Mouse (Mus musculus) neural tube, embryonic 14.5 days (tissue): ENCODE data around the gene Ltf. TPM values are rescaled to one million over a fixed set of nuclear protein-coding genes. Genes with fewer than 3 reads are reported as not detected.

Source experiments
- ATAC-seq: fragments of 200-750 bp; cut with Nextera tagmentation; 2 replicates; pipeline ENCODE4 v1.8.0; 2017; ENCODE audit warnings: low read depth, mild to moderate bottlenecking, moderate TSS enrichment, moderate library complexity
- H3K27ac ChIP-seq: fragments of 300-500 bp; sonication (generic); 2 replicates; pipeline ENCODE4 v1.5.1; 2014; ENCODE audit warnings: low read depth, mild to moderate bottlenecking, control low read depth, low read length, moderate library complexity, mixed read lengths
- H3K27me3 ChIP-seq: fragments of 300-500 bp; sonication (generic); 2 replicates; pipeline ENCODE4 v1.6.1; 2014; ENCODE audit warnings: low read length; ENCODE audit not compliant: control insufficient read depth, insufficient read depth
- H3K36me3 ChIP-seq: fragments of 300-500 bp; sonication (generic); 2 replicates; pipeline ENCODE4 v1.6.1; 2014; ENCODE audit warnings: low read length, mixed read lengths; ENCODE audit not compliant: control insufficient read depth, insufficient read depth
- H3K4me1 ChIP-seq: fragments of 300-500 bp; sonication (generic); 2 replicates; pipeline ENCODE4 v1.6.1; 2014; ENCODE audit warnings: low read length; ENCODE audit not compliant: control insufficient read depth, insufficient read depth
- H3K4me2 ChIP-seq: fragments of 300-500 bp; sonication (generic); 2 replicates; pipeline ENCODE4 v1.6.1; 2014; ENCODE audit warnings: mild to moderate bottlenecking, low read depth, low read length, control low read depth
- H3K4me3 ChIP-seq: fragments of 300-500 bp; sonication (generic); 2 replicates; pipeline ENCODE4 v1.5.1; 2014; ENCODE audit warnings: low read depth, low read length, control low read depth, mixed read lengths
- H3K9ac ChIP-seq: fragments of 300-500 bp; sonication (generic); replicated peaks from 2 replicates; pipeline ENCODE4 v1.6.1; 2014; ENCODE audit warnings: low read depth, mild to moderate bottlenecking, control low read depth, low read length, mixed read lengths
- H3K9me3 ChIP-seq: fragments of 300-500 bp; sonication (generic); 2 replicates; pipeline ENCODE4 v1.6.1; 2016; ENCODE audit warnings: low read length; ENCODE audit not compliant: control insufficient read depth
- WGBS: fragments of 180-500 bp; shearing (Covaris S2); extraction: QIAGEN DNeasy Blood & Tissue Kit; methylation state at CpG from one replicate; pipeline ENCODE4 v1.1.7; 2014; 5-methylcytosine and 5-hydroxymethylcytosine counted together
- polyA plus RNA-seq: library from polyadenylated mRNA; unstranded; fragments of >200 nt; fragmentation: Nextera tagmentation; extraction: Ambion mirVana; gene quantifications from 2 replicates; pipeline ENCODE4 v1.2.1, GENCODE M21; 2014

Ltf gene
- polyA plus RNA-seq, 1 experiment from 2014 or later = 0.29 TPM

- H3K4me2 ChIP-seq = no peak within 1 kb of the TSS
- H3K27ac ChIP-seq = no peak within 1 kb of the TSS
- no peaks in the 10 kb centered on the region for H3K9me3 ChIP-seq
- no peaks in the 10 kb centered on the region for H3K36me3 ChIP-seq
- ATAC-seq = no peak
- no peaks in the 10 kb centered on the region for H3K4me1 ChIP-seq
- H3K27me3 ChIP-seq = no peaks in the 10 kb centered on the region
- no peak within 1 kb of the TSS for H3K9ac ChIP-seq
- WGBS = 55% methylated on average over 6 of the region's 6 CpGs
- H3K4me3 ChIP-seq = no peak within 1 kb of the TSS
These were observed 28.9 kb upstream of the Ltf start, which contains the start of gene Rtp3 for GRCm38 (mm10) chr9:110990204-110990603. TSS of gene Rtp3 (minus strand) at chr9:110990583.

- WGBS = 54% methylated on average over 3 of the region's 3 CpGs
- ATAC-seq = no peak
- Histone ChIP-seq H3K4me2 (no peak overlapping the region), H3K27me3 (no peaks in the 10 kb centered on the region), H3K9ac (no peak overlapping the region), H3K4me1 (no peaks in the 10 kb centered on the region), H3K36me3 (no peaks in the 10 kb centered on the region), H3K9me3 (no peaks in the 10 kb centered on the region), H3K4me3 (no peak overlapping the region), H3K27ac (no peak overlapping the region)
These were observed 25.8 kb upstream of the Ltf start for GRCm38 (mm10) chr9:110993281-110993709.

- Histone ChIP-seq H3K4me3 (peak overlapping the region; percentile 31), H3K9ac (no peak overlapping the region), H3K4me1 (no peaks in the 10 kb centered on the region), H3K4me2 (peak overlapping the region; percentile 48), H3K9me3 (no peaks in the 10 kb centered on the region), H3K36me3 (no peaks in the 10 kb centered on the region), H3K27ac (peak overlapping the region; percentile 45; the same call in 1 of the 2 replicates), H3K27me3 (no peaks in the 10 kb centered on the region)
- 11% methylated on average over 13 of the region's 13 CpGs for WGBS
- ATAC-seq = peak; percentile 89; the same call in 1 of the 2 replicates
These were observed 24.3 kb upstream of the Ltf start for GRCm38 (mm10) chr9:110994716-110995172.

GRCm38 (mm10) chr9:110997245-110997644 lies 21.8 kb upstream of the Ltf start:
- no peaks in the 10 kb centered on the region for H3K27me3 ChIP-seq
- no peak overlapping the region for H3K4me2 ChIP-seq
- no peak for ATAC-seq
- H3K36me3 ChIP-seq = no peaks in the 10 kb centered on the region
- WGBS = 7% methylated on average over 5 of the region's 5 CpGs
- no peak overlapping the region for H3K27ac ChIP-seq
- no peak overlapping the region for H3K4me3 ChIP-seq
- no peak overlapping the region for H3K9ac ChIP-seq
- no peaks in the 10 kb centered on the region for H3K9me3 ChIP-seq
- no peaks in the 10 kb centered on the region for H3K4me1 ChIP-seq

GRCm38 (mm10) chr9:110999056-110999455 lies 20.0 kb upstream of the Ltf start:
- ATAC-seq = no peak
- Histone ChIP-seq H3K9me3 (no peaks in the 10 kb centered on the region), H3K4me1 (no peaks in the 10 kb centered on the region), H3K36me3 (no peaks in the 10 kb centered on the region), H3K27ac (no peak overlapping the region), H3K9ac (no peak overlapping the region), H3K4me2 (no peak overlapping the region), H3K4me3 (no peak overlapping the region), H3K27me3 (no peaks in the 10 kb centered on the region)
- WGBS = 98% methylated on average over 2 of the region's 2 CpGs

- no peak overlapping the region for H3K9ac ChIP-seq
- no peaks in the 10 kb centered on the region for H3K4me1 ChIP-seq
- no peaks in the 10 kb centered on the region for H3K36me3 ChIP-seq
- no peaks in the 10 kb centered on the region for H3K27me3 ChIP-seq
- H3K4me3 ChIP-seq = no peak overlapping the region
- no peak for ATAC-seq
- no peak overlapping the region for H3K4me2 ChIP-seq
- H3K9me3 ChIP-seq = no peaks in the 10 kb centered on the region
- H3K27ac ChIP-seq = no peak overlapping the region
- WGBS = 82% methylated on average over 10 of the region's 10 CpGs
These were observed 19.2 kb upstream of the Ltf start for GRCm38 (mm10) chr9:110999856-111000255.

- no peaks in the 10 kb centered on the region for H3K9me3 ChIP-seq
- no peaks in the 10 kb centered on the region for H3K27me3 ChIP-seq
- WGBS = 88% methylated on average over 12 of the region's 12 CpGs
- no peak for ATAC-seq
- H3K4me1 ChIP-seq = no peaks in the 10 kb centered on the region
- H3K4me3 ChIP-seq = no peak overlapping the region
- no peak overlapping the region for H3K4me2 ChIP-seq
- H3K27ac ChIP-seq = no peak overlapping the region
- H3K36me3 ChIP-seq = no peaks in the 10 kb centered on the region
- H3K9ac ChIP-seq = no peak overlapping the region
These were observed 17.4 kb upstream of the Ltf start for GRCm38 (mm10) chr9:111001621-111002020.

GRCm38 (mm10) chr9:111003279-111003678 lies 15.8 kb upstream of the Ltf start:
- H3K36me3 ChIP-seq = no peaks in the 10 kb centered on the region
- no peaks in the 10 kb centered on the region for H3K27me3 ChIP-seq
- no peak overlapping the region for H3K4me2 ChIP-seq
- ATAC-seq = no peak
- no peaks in the 10 kb centered on the region for H3K9me3 ChIP-seq
- H3K4me1 ChIP-seq = no peaks in the 10 kb centered on the region
- H3K4me3 ChIP-seq = no peak overlapping the region
- H3K27ac ChIP-seq = no peak overlapping the region
- 90% methylated on average over 9 of the region's 9 CpGs for WGBS
- no peak overlapping the region for H3K9ac ChIP-seq

- Histone ChIP-seq H3K36me3 (no peaks in the 10 kb centered on the region), H3K9ac (no peak overlapping the region), H3K4me3 (no peak overlapping the region), H3K9me3 (no peaks in the 10 kb centered on the region), H3K27me3 (no peaks in the 10 kb centered on the region), H3K4me2 (no peak overlapping the region), H3K4me1 (no peaks in the 10 kb centered on the region), H3K27ac (no peak overlapping the region)
- ATAC-seq = no peak
- WGBS = 97% methylated on average over 2 of the region's 2 CpGs
These were observed 12.5 kb upstream of the Ltf start for GRCm38 (mm10) chr9:111006544-111006943.
